9 mouse cellular contexts compared by ENCODE assay signal in genomic region chr3:53735147-53735546, GRCm38 (mm10).
DNase-seq lines count a peak whose midpoint lies in the region; ATAC-seq lines count a peak whose summit lies in the region.
"Had no signal": no experiment of that assay in that cellular context is flagged by ENCODE, and none has a peak within 500 bp of the region (broad histone marks: within the 10 kb centered on the region; RNA-seq: fewer than 3 reads in every experiment).

No protein-coding gene starts in this region.

- H3K36me3 ChIP-seq in heart, embryonic 11.5 days (ENCODE audit: control insufficient read depth, insufficient read depth, low read length), result no peaks in the 10 kb centered on the region
- H3K36me3 ChIP-seq in embryonic facial prominence, embryonic 14.5 days (ENCODE audit: control insufficient read depth, insufficient read depth, low read length), result no peaks in the 10 kb centered on the region
- H3K36me3 ChIP-seq in neural tube, embryonic 14.5 days (ENCODE audit: control insufficient read depth, insufficient read depth, low read length), result no peaks in the 10 kb centered on the region
- H3K36me3 ChIP-seq: G1E had no signal

- no peak overlapping the region for H3K4me2 ChIP-seq in heart, embryonic 11.5 days
- H3K4me2 ChIP-seq in embryonic facial prominence, embryonic 14.5 days (ENCODE audit: low read depth, low read length), result no peak overlapping the region
- H3K4me2 ChIP-seq in neural tube, embryonic 14.5 days (ENCODE audit: low read depth, low read length), result no peak overlapping the region

- H3K27ac ChIP-seq in heart, embryonic 11.5 days (ENCODE audit: low read depth, low read length), result no peak overlapping the region
- no peak overlapping the region for H3K27ac ChIP-seq in embryonic facial prominence, embryonic 14.5 days (replicated peaks; ENCODE audit: low read depth, low read length)
- no peak overlapping the region for H3K27ac ChIP-seq in neural tube, embryonic 14.5 days (ENCODE audit: low read depth, low read length)

- no peak overlapping the region for H3K4me3 ChIP-seq in heart, embryonic 11.5 days (ENCODE audit: low read depth, low read length)
- no peak overlapping the region for H3K4me3 ChIP-seq in embryonic facial prominence, embryonic 14.5 days (ENCODE audit: low read depth, low read length)
- H3K4me3 ChIP-seq in neural tube, embryonic 14.5 days (ENCODE audit: low read depth, low read length), result no peak overlapping the region

- ATAC-seq in heart, embryonic 11.5 days (replicated peaks; ENCODE audit: insufficient number of reproducible peaks, low FRiP score, low TSS enrichment), result no peak
- 0 out of 2 replicates have a peak, but pooled peaks have one; percentile 33 for ATAC-seq in embryonic facial prominence, embryonic 14.5 days (ENCODE audit: low read depth)
- peak; percentile 91 for ATAC-seq in neural tube, embryonic 14.5 days (ENCODE audit: low read depth)
- no peak for ATAC-seq in erythroid progenitor cell, adult 5-6 weeks (replicated peaks; ENCODE audit: low FRiP score, poor library complexity, severe bottlenecking)

- H3K9ac ChIP-seq in heart, embryonic 11.5 days (ENCODE audit: low read depth, low read length), result no peak overlapping the region
- no peak overlapping the region for H3K9ac ChIP-seq in embryonic facial prominence, embryonic 14.5 days (ENCODE audit: low read depth, low read length)
- no peak overlapping the region for H3K9ac ChIP-seq in neural tube, embryonic 14.5 days (replicated peaks; ENCODE audit: low read depth, low read length)

- 32% methylated on average over 5 of the region's 5 CpGs for WGBS in heart, embryonic 11.5 days (ENCODE audit: insufficient replicate concordance)
- 31% methylated on average over 5 of the region's 5 CpGs for WGBS in embryonic facial prominence, embryonic 14.5 days
- WGBS in neural tube, embryonic 14.5 days, result 32% methylated on average over 5 of the region's 5 CpGs

- peak; percentile 11 to 46 for DNase-seq in heart, adult 18-20 months
- DNase-seq in ES-CJ7 (ENCODE audit: low read depth, low spot score), result peak; percentile 32
- peak; percentile 70 for DNase-seq in embryonic facial prominence, embryonic 14.5 days (ENCODE audit: low spot score)
- peak; percentile 42 for DNase-seq in kidney, postnatal 10 days
- DNase-seq in testis, postnatal 10 days (ENCODE audit: low spot score), result no peak

- no peaks in the 10 kb centered on the region for H3K9me3 ChIP-seq in heart, embryonic 11.5 days (replicated peaks; ENCODE audit: control insufficient read depth, low read length)
- no peaks in the 10 kb centered on the region for H3K9me3 ChIP-seq in embryonic facial prominence, embryonic 14.5 days (ENCODE audit: control insufficient read depth, low read length)
- no peaks in the 10 kb centered on the region for H3K9me3 ChIP-seq in neural tube, embryonic 14.5 days (ENCODE audit: control insufficient read depth, low read length)

- peaks cover 4% of the 10 kb centered on the region for H3K4me1 ChIP-seq in heart, embryonic 11.5 days (ENCODE audit: control insufficient read depth, insufficient read depth, low read length)
- H3K4me1 ChIP-seq in embryonic facial prominence, embryonic 14.5 days (ENCODE audit: control insufficient read depth, insufficient read depth, low read length), result no peaks in the 10 kb centered on the region
- no peaks in the 10 kb centered on the region for H3K4me1 ChIP-seq in neural tube, embryonic 14.5 days (ENCODE audit: control insufficient read depth, insufficient read depth, low read length)

- H3K27me3 ChIP-seq in heart, embryonic 11.5 days (ENCODE audit: control insufficient read depth, insufficient read depth, low read length), result no peaks in the 10 kb centered on the region
- H3K27me3 ChIP-seq in embryonic facial prominence, embryonic 14.5 days (replicated peaks; ENCODE audit: control insufficient read depth, insufficient read depth, low read length), result no peaks in the 10 kb centered on the region
- no peaks in the 10 kb centered on the region for H3K27me3 ChIP-seq in neural tube, embryonic 14.5 days (ENCODE audit: control insufficient read depth, insufficient read depth, low read length)

Comparison
In these comparisons a context has a peak if more than half of its experiments do, and no peak if none do; other contexts are left out.
1. ATAC-seq: peak in embryonic facial prominence, embryonic 14.5 days (single experiment) and neural tube, embryonic 14.5 days (single experiment); none in heart, embryonic 11.5 days (single experiment) and erythroid progenitor cell, adult 5-6 weeks (single experiment).